ENCODE assay signal across 8 mouse cellular contexts in genomic region chr9:20972141-20972992, GRCm38 (mm10). TPM values are rescaled to one million over a fixed set of nuclear protein-coding genes. Genes with fewer than 3 reads are reported as not detected.
DNase-seq lines count a peak whose midpoint lies in the region; ATAC-seq and TF ChIP-seq lines count a peak whose summit lies in the region.

No protein-coding gene starts in this region.

- peak overlapping the region; percentile 50 for H3K4me2 ChIP-seq in intestine, embryonic 16.5 days (ENCODE audit: low read depth, low read length)
- peak overlapping the region; percentile 25 for H3K4me2 ChIP-seq in midbrain, embryonic 15.5 days

- peak overlapping the region; percentile 63 for H3K9ac ChIP-seq in intestine, embryonic 16.5 days (ENCODE audit: low read depth, low read length)
- 0 out of 2 replicates have a peak overlapping the region, but pooled peaks have one; percentile 0 for H3K9ac ChIP-seq in midbrain, embryonic 15.5 days

- TF ChIP-seq CTCF in brain, embryonic 14.5 days (IDR thresholded peaks at IDR 0.05; ENCODE audit: borderline replicate concordance, extremely low read depth, insufficient read depth, insufficient read length): no peak

- H3K4me1 ChIP-seq in embryonic facial prominence, embryonic 10.5 days: peaks cover 64% of the 10 kb centered on the region
- peaks cover 42% of the 10 kb centered on the region for H3K4me1 ChIP-seq in intestine, embryonic 16.5 days (ENCODE audit: control insufficient read depth, insufficient read depth, low read length)
- H3K4me1 ChIP-seq in midbrain, embryonic 15.5 days: peaks cover 32% of the 10 kb centered on the region

- H3K9me3 ChIP-seq in embryonic facial prominence, embryonic 10.5 days: no peaks in the 10 kb centered on the region
- H3K9me3 ChIP-seq in intestine, embryonic 16.5 days (ENCODE audit: control insufficient read depth, low read length): no peaks in the 10 kb centered on the region
- no peaks in the 10 kb centered on the region for H3K9me3 ChIP-seq in midbrain, embryonic 15.5 days

- peak overlapping the region; percentile 88 for H3K27ac ChIP-seq in embryonic facial prominence, embryonic 10.5 days (replicated peaks)
- H3K27ac ChIP-seq in intestine, embryonic 16.5 days (ENCODE audit: low read length): peak overlapping the region; percentile 70
- no peak overlapping the region for H3K27ac ChIP-seq in midbrain, embryonic 15.5 days

- peak; percentile 38 for ATAC-seq in intestine, embryonic 16.5 days
- no peak; the same call in none of the 2 replicates for ATAC-seq in midbrain, embryonic 15.5 days (replicated peaks)

- H3K27me3 ChIP-seq in embryonic facial prominence, embryonic 10.5 days (replicated peaks; ENCODE audit: low read depth, poor library complexity, severe bottlenecking): no peaks in the 10 kb centered on the region
- H3K27me3 ChIP-seq in intestine, embryonic 16.5 days (replicated peaks; ENCODE audit: control insufficient read depth, insufficient read depth, low read length): no peaks in the 10 kb centered on the region
- 0 out of 2 replicates have a peak, but pooled peaks cover 3% of the 10 kb centered on the region for H3K27me3 ChIP-seq in midbrain, embryonic 15.5 days (replicated peaks)

- TF ChIP-seq POLR2A in brain, embryonic 14.5 days (IDR thresholded peaks at IDR 0.05; ENCODE audit: borderline replicate concordance, extremely low read depth, insufficient read depth, insufficient read length, poor library complexity, severe bottlenecking): no peak

- WGBS in embryonic facial prominence, embryonic 10.5 days: 23% methylated on average over 28 of the region's 28 CpGs
- WGBS in intestine, embryonic 16.5 days: 35% methylated on average over 28 of the region's 28 CpGs
- WGBS in midbrain, embryonic 15.5 days: 29% methylated on average over 28 of the region's 28 CpGs

- DNase-seq in brain, embryonic 14.5 days (ENCODE audit: low read depth): peak; percentile 32
- peak; percentile 79 for DNase-seq in embryonic facial prominence, embryonic 10.5 days (ENCODE audit: low spot score)
- DNase-seq in gastrocnemius, postnatal 36 days: peak; percentile 52 to 65
- DNase-seq in left cerebral cortex, adult 9 months (ENCODE audit: low spot score in 2 of 2): peak; percentile 37 to 76
- DNase-seq in urinary bladder, postnatal 14 days (ENCODE audit: low spot score): peak; percentile 69
- no peak for DNase-seq in spleen, postnatal 10 days (ENCODE audit: low spot score in 2 of 2)

- H3K36me3 ChIP-seq in embryonic facial prominence, embryonic 10.5 days (replicated peaks): peaks cover 36% of the 10 kb centered on the region
- peaks cover 8% of the 10 kb centered on the region; the same call in 1 of the 2 replicates for H3K36me3 ChIP-seq in intestine, embryonic 16.5 days (ENCODE audit: control insufficient read depth, insufficient read depth, low read length)
- 0 out of 2 replicates have a peak, but pooled peaks cover 3% of the 10 kb centered on the region for H3K36me3 ChIP-seq in midbrain, embryonic 15.5 days (replicated peaks)

- intact Hi-C loops in gastrocnemius, postnatal 36 days (cut with DNase I): no loop called here

- H3K4me3 ChIP-seq in embryonic facial prominence, embryonic 10.5 days: peak overlapping the region; percentile 53
- H3K4me3 ChIP-seq in intestine, embryonic 16.5 days (ENCODE audit: low read length): peak overlapping the region; percentile 27
- no peak overlapping the region for H3K4me3 ChIP-seq in midbrain, embryonic 15.5 days

RNA-seq across cellular contexts. Expression of gene S1pr2, which starts 4.2 kb away (rescaled TPM):
- polyA plus RNA-seq in brain, embryonic 14.5 days (2012; rRNA removed): 4.7 and 6.0 TPM in 2 replicates
- 38.2 and 42.8 TPM in 2 replicates for polyA plus RNA-seq in embryonic facial prominence, embryonic 10.5 days (2016; fragmentation: Nextera tagmentation; extraction: Ambion mirVana)
- total RNA-seq in gastrocnemius, postnatal 36 days (2021): 1 to 10 TPM; 1.5 to 1.6 TPM
- polyA plus RNA-seq in intestine, embryonic 16.5 days (2015; fragmentation: Nextera tagmentation; extraction: Ambion mirVana): 24.3 and 24.4 TPM in 2 replicates
- 11.3 and 11.7 TPM in 2 replicates for polyA plus RNA-seq in midbrain, embryonic 15.5 days (2015; fragmentation: Nextera tagmentation; extraction: Ambion mirVana)

RNA-seq across cellular contexts. Expression of gene Dnmt1, which starts 12.7 kb away (rescaled TPM):
- 90.1 and 103 TPM in 2 replicates for polyA plus RNA-seq in brain, embryonic 14.5 days (2012; rRNA removed)
- polyA plus RNA-seq in embryonic facial prominence, embryonic 10.5 days (2016; fragmentation: Nextera tagmentation; extraction: Ambion mirVana): 168 and 176 TPM in 2 replicates
- 1 to 10 TPM; 6.0 to 7.7 TPM for total RNA-seq in gastrocnemius, postnatal 36 days (2021)
- polyA plus RNA-seq in intestine, embryonic 16.5 days (2015; fragmentation: Nextera tagmentation; extraction: Ambion mirVana): 56.3 and 56.9 TPM in 2 replicates
- polyA plus RNA-seq in midbrain, embryonic 15.5 days (2015; fragmentation: Nextera tagmentation; extraction: Ambion mirVana): 73.4 and 78.1 TPM in 2 replicates

RNA-seq across cellular contexts. Expression of gene Mrpl4, which starts 30.2 kb away (rescaled TPM):
- polyA plus RNA-seq in brain, embryonic 14.5 days (2012; rRNA removed): 81.1 and 85.4 TPM in 2 replicates
- 154 and 161 TPM in 2 replicates for polyA plus RNA-seq in embryonic facial prominence, embryonic 10.5 days (2016; fragmentation: Nextera tagmentation; extraction: Ambion mirVana)
- 10 to 100 TPM; 58.5 to 58.7 TPM for total RNA-seq in gastrocnemius, postnatal 36 days (2021)
- polyA plus RNA-seq in intestine, embryonic 16.5 days (2015; fragmentation: Nextera tagmentation; extraction: Ambion mirVana): 165 and 181 TPM in 2 replicates
- 93.4 and 110 TPM in 2 replicates for polyA plus RNA-seq in midbrain, embryonic 15.5 days (2015; fragmentation: Nextera tagmentation; extraction: Ambion mirVana)

RNA-seq across cellular contexts. Expression of gene Icam1, which starts 43.4 kb away (rescaled TPM):
- polyA plus RNA-seq in brain, embryonic 14.5 days (2012; rRNA removed): 3.0 and 3.9 TPM in 2 replicates
- 5.9 and 6.0 TPM in 2 replicates for polyA plus RNA-seq in embryonic facial prominence, embryonic 10.5 days (2016; fragmentation: Nextera tagmentation; extraction: Ambion mirVana)
- total RNA-seq in gastrocnemius, postnatal 36 days (2021): 1 to 10 TPM; 1.9 to 2.1 TPM
- polyA plus RNA-seq in intestine, embryonic 16.5 days (2015; fragmentation: Nextera tagmentation; extraction: Ambion mirVana): 12.7 and 13.7 TPM in 2 replicates
- polyA plus RNA-seq in midbrain, embryonic 15.5 days (2015; fragmentation: Nextera tagmentation; extraction: Ambion mirVana): 3.3 and 3.9 TPM in 2 replicates

RNA-seq across cellular contexts. Expression of gene Icam4, which starts 56.8 kb away (rescaled TPM):
- polyA plus RNA-seq in brain, embryonic 14.5 days (2012; rRNA removed): 0.08 and 0.13 TPM in 2 replicates
- 3.8 and 5.1 TPM in 2 replicates for polyA plus RNA-seq in embryonic facial prominence, embryonic 10.5 days (2016; fragmentation: Nextera tagmentation; extraction: Ambion mirVana)
- 1 to 10 TPM; 1.2 to 1.7 TPM for total RNA-seq in gastrocnemius, postnatal 36 days (2021)
- polyA plus RNA-seq in intestine, embryonic 16.5 days (2015; fragmentation: Nextera tagmentation; extraction: Ambion mirVana): 1.8 and 5.4 TPM in 2 replicates
- polyA plus RNA-seq in midbrain, embryonic 15.5 days (2015; fragmentation: Nextera tagmentation; extraction: Ambion mirVana): 0.27 TPM in 2 replicates

Comparison
In these comparisons a context has a peak if more than half of its experiments do, and no peak if none do; other contexts are left out.
1. DNase-seq: peak in brain, embryonic 14.5 days (single experiment), embryonic facial prominence, embryonic 10.5 days (single experiment), gastrocnemius, postnatal 36 days (2 of 2), left cerebral cortex, adult 9 months (2 of 2) and urinary bladder, postnatal 14 days (single experiment); none in spleen, postnatal 10 days (0 of 2).